Mouse (Mus musculus): ENCODE measurements at regions not wholly inside any gene's neighbourhood (a gene's known extent, or its start where the extent isn't known, plus 50 kb on each side); places are given as distances from the start of the nearest gene placed in this dataset.

DNA sequence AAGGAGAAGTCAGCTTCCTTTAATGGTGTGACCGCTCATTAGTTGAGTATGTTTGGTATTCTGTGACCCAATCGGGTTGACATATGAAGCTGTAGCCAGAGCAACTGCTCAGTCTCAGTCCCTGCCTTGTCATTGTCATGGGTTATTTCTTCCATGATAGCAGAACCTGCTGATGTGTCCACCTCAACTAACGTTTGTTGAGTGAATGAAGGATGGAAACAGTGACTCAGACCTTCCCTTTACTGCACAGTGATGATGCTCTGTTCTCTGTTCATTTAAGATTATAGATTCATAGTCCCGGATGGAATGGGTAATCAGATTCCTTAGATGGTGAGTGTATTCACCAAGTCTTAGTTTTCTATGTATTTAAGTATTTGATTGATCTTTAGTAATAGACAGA is 493.3 kb upstream of the Adamts16 start:
- WGBS, result 68% methylated on average over 4 of the region's 4 CpGs

DNA sequence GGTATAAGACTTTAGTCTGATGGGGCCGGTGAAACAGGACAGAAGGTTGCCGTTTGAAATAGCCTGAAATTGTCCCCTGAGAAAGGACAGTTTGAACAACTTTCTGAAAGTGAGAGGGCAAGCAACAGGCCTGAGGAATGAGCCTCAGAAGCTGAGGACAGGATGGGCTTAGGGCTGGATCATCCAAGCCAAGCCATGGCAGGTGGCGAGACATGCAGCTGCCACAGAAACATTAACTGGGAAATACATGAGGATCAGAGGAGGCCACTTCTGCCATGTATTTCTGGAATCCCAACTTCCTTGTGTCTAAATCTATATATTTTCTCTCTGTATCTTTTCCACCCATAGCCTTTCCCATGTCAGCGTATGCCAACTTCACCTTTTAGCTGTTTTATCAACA is 491.5 kb upstream of the Adamts16 start:
- TF ChIP-seq CTCF (IDR thresholded peaks at IDR 0.05; ENCODE audit: low read depth), result no peak
- no peak for TF ChIP-seq EP300 (IDR thresholded peaks at IDR 0.05; ENCODE audit: low read depth)
- DNase-seq (ENCODE audit: low spot score), result no peak
- H3K4me3 ChIP-seq (ENCODE audit: low read depth, low read length), result no peak overlapping the region
- no peak overlapping the region for H3K4me2 ChIP-seq (ENCODE audit: low read depth, low read length)
- H3K36me3 ChIP-seq (replicated peaks; ENCODE audit: control insufficient read depth, insufficient read depth, low read length), result no peaks in the 10 kb centered on the region
- no peak overlapping the region for H3K9ac ChIP-seq (replicated peaks; ENCODE audit: low read depth, low read length)
- H3K4me1 ChIP-seq (ENCODE audit: control insufficient read depth, insufficient read depth), result peaks cover 2% of the 10 kb centered on the region; the same call in 1 of the 2 replicates
- no peaks in the 10 kb centered on the region for H3K9me3 ChIP-seq (replicated peaks; ENCODE audit: control insufficient read depth, low read length)
- 89% methylated on average over 4 of the region's 4 CpGs for WGBS
- no peak for ATAC-seq (ENCODE audit: insufficient read depth, low read depth)
- no peaks in the 10 kb centered on the region for H3K27me3 ChIP-seq (ENCODE audit: control insufficient read depth, insufficient read depth, low read length)
- H3K27ac ChIP-seq (ENCODE audit: low read depth), result no peak overlapping the region

More for the DNA sequence above, 493.3 kb upstream of the Adamts16 start:
- ATAC-seq (ENCODE audit: insufficient read depth, low read depth) (no peak), DNase-seq (ENCODE audit: low spot score) (no peak)
- H3K4me1 ChIP-seq (ENCODE audit: control insufficient read depth, insufficient read depth), result no peaks in the 10 kb centered on the region
- H3K9ac ChIP-seq (replicated peaks; ENCODE audit: low read depth, low read length), result no peak overlapping the region
- H3K27me3 ChIP-seq (ENCODE audit: control insufficient read depth, insufficient read depth, low read length), result no peaks in the 10 kb centered on the region
- H3K4me2 ChIP-seq (ENCODE audit: low read depth, low read length), result no peak overlapping the region
- no peak overlapping the region for H3K27ac ChIP-seq (ENCODE audit: low read depth)
- H3K9me3 ChIP-seq (replicated peaks; ENCODE audit: control insufficient read depth, low read length), result no peaks in the 10 kb centered on the region
- no peak overlapping the region for H3K4me3 ChIP-seq (ENCODE audit: low read depth, low read length)
- TF ChIP-seq CTCF (IDR thresholded peaks at IDR 0.05; ENCODE audit: low read depth), result no peak
- TF ChIP-seq EP300 (IDR thresholded peaks at IDR 0.05; ENCODE audit: low read depth), result no peak
- H3K36me3 ChIP-seq (replicated peaks; ENCODE audit: control insufficient read depth, insufficient read depth, low read length), result no peaks in the 10 kb centered on the region

DNA sequence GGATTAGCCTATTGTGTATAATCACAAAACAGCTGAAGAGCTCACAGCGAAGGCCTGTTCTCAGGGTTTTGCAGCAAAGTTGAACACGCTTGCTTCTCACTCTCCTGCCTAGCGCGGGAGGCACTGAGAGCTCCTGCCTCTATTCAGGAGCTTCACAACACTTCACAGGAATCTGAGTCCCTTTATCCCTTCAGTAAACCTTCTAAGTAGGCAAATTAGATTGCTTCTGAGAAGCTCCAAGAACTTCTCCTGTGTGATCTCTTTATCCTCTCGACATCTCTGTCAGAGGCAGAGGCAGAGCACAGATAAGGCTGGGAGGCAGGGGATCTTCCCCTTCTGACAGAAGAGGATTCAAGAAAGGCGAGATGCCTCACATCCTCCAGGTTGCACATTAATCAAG is 488.7 kb upstream of the Adamts16 start:
- WGBS, result 44% methylated on average over 6 of the region's 6 CpGs
- TF ChIP-seq EP300 (IDR thresholded peaks at IDR 0.05; ENCODE audit: low read depth), result no peak
- TF ChIP-seq CTCF (IDR thresholded peaks at IDR 0.05; ENCODE audit: low read depth), result no peak
- peaks cover 5% of the 10 kb centered on the region for H3K4me1 ChIP-seq (ENCODE audit: control insufficient read depth, insufficient read depth)
- ATAC-seq (ENCODE audit: insufficient read depth, low read depth), result no peak
- H3K9ac ChIP-seq (replicated peaks; ENCODE audit: low read depth, low read length), result no peak overlapping the region
- no peak overlapping the region for H3K4me2 ChIP-seq (ENCODE audit: low read depth, low read length)
- no peaks in the 10 kb centered on the region for H3K9me3 ChIP-seq (replicated peaks; ENCODE audit: control insufficient read depth, low read length)
- no peak overlapping the region for H3K27ac ChIP-seq (ENCODE audit: low read depth)
- no peak overlapping the region for H3K4me3 ChIP-seq (ENCODE audit: low read depth, low read length)
- H3K27me3 ChIP-seq (ENCODE audit: control insufficient read depth, insufficient read depth, low read length), result no peaks in the 10 kb centered on the region
- H3K36me3 ChIP-seq (replicated peaks; ENCODE audit: control insufficient read depth, insufficient read depth, low read length), result no peaks in the 10 kb centered on the region
- DNase-seq (ENCODE audit: low spot score), result no peak

DNA sequence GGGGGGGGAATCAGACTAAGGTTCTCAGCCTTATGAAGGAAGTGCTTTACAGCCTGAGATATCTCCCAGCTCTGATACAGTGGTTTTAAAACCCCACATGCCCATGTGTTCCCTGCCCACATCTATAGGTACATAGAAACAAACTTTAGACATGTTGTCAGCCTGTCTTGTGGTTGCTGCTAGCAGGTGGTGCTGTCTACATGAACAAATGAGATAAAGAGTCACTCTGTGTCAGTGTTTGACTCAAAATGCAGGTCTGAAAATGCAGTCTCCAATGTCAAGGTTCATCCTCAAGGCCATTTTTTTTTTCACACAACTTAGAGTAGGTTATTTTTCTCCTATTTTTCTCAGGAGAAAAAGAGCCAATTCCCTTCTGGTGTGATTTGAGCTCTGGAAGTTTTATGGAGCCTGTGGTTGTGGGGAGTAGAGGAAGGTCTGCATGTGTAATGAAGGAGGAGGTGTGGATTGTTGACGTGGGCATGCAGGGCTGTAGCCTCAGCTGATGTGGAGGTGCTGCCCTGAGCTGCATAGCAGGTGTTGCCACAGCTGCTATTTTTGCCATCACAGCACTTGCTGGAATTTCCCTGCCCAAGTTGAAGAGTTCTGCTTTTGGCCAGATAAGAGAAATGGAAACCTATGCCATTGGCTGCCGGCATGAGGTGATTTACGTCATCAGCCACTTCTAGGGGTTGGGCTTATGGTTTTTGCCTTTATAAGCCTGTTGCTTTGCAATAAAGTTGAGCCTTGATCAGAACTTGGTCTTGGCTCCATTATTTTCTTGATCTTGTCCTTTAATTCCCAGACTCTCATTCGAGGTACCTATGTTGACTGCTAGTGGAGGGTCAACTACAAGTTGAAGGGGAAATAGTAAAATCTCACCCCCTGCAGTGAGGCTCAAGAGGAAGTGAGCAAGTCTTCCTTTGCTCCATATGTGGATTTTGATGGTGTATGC is 486.5 kb upstream of the Adamts16 start:
- Histone ChIP-seq H3K4me2 (ENCODE audit: low read depth, low read length) (no peak overlapping the region), H3K4me1 (ENCODE audit: control insufficient read depth, insufficient read depth) (peaks cover 5% of the 10 kb centered on the region), H3K27me3 (ENCODE audit: control insufficient read depth, insufficient read depth, low read length) (no peaks in the 10 kb centered on the region), H3K36me3 (replicated peaks; ENCODE audit: control insufficient read depth, insufficient read depth, low read length) (no peaks in the 10 kb centered on the region), H3K9ac (replicated peaks; ENCODE audit: low read depth, low read length) (no peak overlapping the region), H3K27ac (ENCODE audit: low read depth) (no peak overlapping the region), H3K9me3 (replicated peaks; ENCODE audit: control insufficient read depth, low read length) (no peaks in the 10 kb centered on the region), H3K4me3 (ENCODE audit: low read depth, low read length) (no peak overlapping the region)
- DNase-seq (ENCODE audit: low spot score) (peak; percentile 43), ATAC-seq (ENCODE audit: insufficient read depth, low read depth) (peak; percentile 66)
- WGBS, result 37% methylated on average over 4 of the region's 4 CpGs
- TF ChIP-seq CTCF (IDR thresholded peaks at IDR 0.05; ENCODE audit: low read depth) (no peak), EP300 (IDR thresholded peaks at IDR 0.05; ENCODE audit: low read depth) (no peak)

DNA sequence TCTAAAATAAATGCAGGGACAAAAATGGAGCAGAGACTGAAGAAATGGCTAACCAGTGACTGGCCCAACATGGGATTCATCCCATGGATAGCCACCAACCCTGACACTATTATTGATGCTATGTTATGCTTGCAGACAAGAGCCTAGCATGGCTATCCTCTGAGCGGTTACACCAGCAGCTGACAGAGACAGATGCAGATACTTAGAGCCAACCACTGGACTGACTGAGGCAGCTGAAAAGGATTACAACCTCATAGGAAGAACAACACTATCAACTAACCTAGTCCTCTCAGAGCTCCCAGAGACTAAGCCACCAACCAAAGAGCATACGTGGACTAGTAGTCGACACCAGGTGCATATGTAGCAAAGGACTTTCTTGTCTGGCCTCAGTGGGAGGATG is 478.9 kb upstream of the Adamts16 start:
- ATAC-seq (ENCODE audit: insufficient read depth, low read depth), result no peak
- no peak overlapping the region for H3K27ac ChIP-seq (ENCODE audit: low read depth)
- no peaks in the 10 kb centered on the region for H3K4me1 ChIP-seq (ENCODE audit: control insufficient read depth, insufficient read depth)
- no peak overlapping the region for H3K4me3 ChIP-seq (ENCODE audit: low read depth, low read length)
- H3K27me3 ChIP-seq (ENCODE audit: control insufficient read depth, insufficient read depth, low read length), result no peaks in the 10 kb centered on the region
- no peak overlapping the region for H3K9ac ChIP-seq (replicated peaks; ENCODE audit: low read depth, low read length)
- H3K4me2 ChIP-seq (ENCODE audit: low read depth, low read length), result no peak overlapping the region
- no peak for TF ChIP-seq EP300 (IDR thresholded peaks at IDR 0.05; ENCODE audit: low read depth)
- TF ChIP-seq CTCF (IDR thresholded peaks at IDR 0.05; ENCODE audit: low read depth), result no peak
- no peak for DNase-seq (ENCODE audit: low spot score)
- H3K9me3 ChIP-seq (replicated peaks; ENCODE audit: control insufficient read depth, low read length), result no peaks in the 10 kb centered on the region
- H3K36me3 ChIP-seq (replicated peaks; ENCODE audit: control insufficient read depth, insufficient read depth, low read length), result no peaks in the 10 kb centered on the region
- 79% methylated on average over 3 of the region's 3 CpGs for WGBS
